Mouse (Mus musculus) adrenal gland, adult 8-10 months (tissue): Measurements from ENCODE around the gene Pawr. TPM values are rescaled to one million over a fixed set of nuclear protein-coding genes. Genes with fewer than 3 reads are reported as not detected.
"Not testable (repeated sequence)": the region's sequence is repeated elsewhere in the genome, so short reads cannot be mapped to it uniquely, and the experiment has no call there.

Source experiments
- DNase-seq: peaks from one replicate; pipeline ENCODE4 v3.0.0; 2022
- total RNA-seq, 4 experiments: library from RNA; stranded (reverse); gene quantifications; 2 replicates each; pipeline ENCODE4 v1.2.4; 2022

The Pawr gene
- total RNA-seq, 4 experiments from 2014 or later, result 8.5 to 10.2 (median 9.2) TPM

GRCm38 (mm10) chr10:108392151-108392550 is 60.2 kb downstream of the Pawr start:
- DNase-seq, result no peak

- no peak for DNase-seq
These were observed 62.4 kb downstream of the Pawr start for GRCm38 (mm10) chr10:108394306-108394705.

GRCm38 (mm10) chr10:108395229-108395628 is 63.3 kb downstream of the Pawr start:
- DNase-seq, result no peak

GRCm38 (mm10) chr10:108395647-108396046 is 63.7 kb downstream of the Pawr start:
- DNase-seq, result no peak

- no peak for DNase-seq
These were observed 70.8 kb downstream of the Pawr start for GRCm38 (mm10) chr10:108402751-108403150.

GRCm38 (mm10) chr10:108403366-108403865 is 71.5 kb downstream of the Pawr start:
- DNase-seq, result no peak

GRCm38 (mm10) chr10:108404087-108404486 is 72.2 kb downstream of the Pawr start:
- DNase-seq, result no peak

GRCm38 (mm10) chr10:108405076-108405475 is 73.2 kb downstream of the Pawr start:
- no peak for DNase-seq

GRCm38 (mm10) chr10:108405931-108406330 is 74.0 kb downstream of the Pawr start:
- no peak for DNase-seq

GRCm38 (mm10) chr10:108406798-108407754 is 75.2 kb downstream of the Pawr start:
- DNase-seq, result no peak

GRCm38 (mm10) chr10:108408025-108408424 is 76.1 kb downstream of the Pawr start:
- no peak for DNase-seq

GRCm38 (mm10) chr10:108408437-108408836 is 76.5 kb downstream of the Pawr start:
- no peak for DNase-seq

- DNase-seq, result no peak
These were observed 77.1 kb downstream of the Pawr start for GRCm38 (mm10) chr10:108408986-108409385.

- DNase-seq, result no peak
These were observed 77.6 kb downstream of the Pawr start for GRCm38 (mm10) chr10:108409529-108409928.

- no peak for DNase-seq
These were observed 83.2 kb downstream of the Pawr start for GRCm38 (mm10) chr10:108414936-108415635.

- no peak for DNase-seq
These were observed 85.5 kb downstream of the Pawr start for GRCm38 (mm10) chr10:108417448-108417847.

- DNase-seq, result no peak
These were observed 98.6 kb downstream of the Pawr start for GRCm38 (mm10) chr10:108430553-108430952.

- DNase-seq, result no peak
These were observed 100.3 kb downstream of the Pawr start for GRCm38 (mm10) chr10:108432194-108432593.

GRCm38 (mm10) chr10:108433976-108434375 is 102.1 kb downstream of the Pawr start:
- DNase-seq, result no peak

GRCm38 (mm10) chr10:108435616-108436015 is 103.7 kb downstream of the Pawr start:
- DNase-seq, result no peak

- no peak for DNase-seq
These were observed 104.4 kb downstream of the Pawr start for GRCm38 (mm10) chr10:108436365-108436764.

- not testable (repeated sequence) for DNase-seq
These were observed 108.3 kb downstream of the Pawr start for GRCm38 (mm10) chr10:108440251-108440650.
